Mouse (Mus musculus): Measurements from ENCODE around the gene Reep1. TPM values are rescaled to one million over a fixed set of nuclear protein-coding genes. Genes with fewer than 3 reads are reported as not detected.

Gene Reep1
- polyA plus RNA-seq, 1 experiment from 2014 or later: 158 TPM

DNA sequence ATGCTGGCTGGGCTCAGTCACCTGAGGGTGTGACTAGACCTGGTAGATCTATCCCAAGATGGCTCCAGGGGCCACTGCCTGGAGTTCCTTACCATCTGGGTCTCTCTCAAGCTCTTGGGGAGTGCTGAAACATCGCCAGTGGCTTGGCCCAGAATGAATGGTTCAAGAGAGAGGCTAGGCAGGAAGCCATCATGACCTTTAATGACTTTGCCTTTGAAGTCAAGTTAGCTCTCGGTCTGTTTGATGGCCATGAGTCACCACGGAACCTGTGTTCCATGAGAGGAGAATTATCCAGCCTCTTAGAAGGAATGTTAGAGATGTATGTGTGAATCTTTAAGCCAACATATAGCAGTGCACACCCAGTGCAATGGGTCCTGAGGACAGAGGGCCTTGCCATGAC, 92.0 kb downstream of the Reep1 start:
- ATAC-seq (ENCODE audit: low FRiP score, low read depth): no peak
- H3K9ac ChIP-seq: no peak overlapping the region
- peaks cover 5% of the 10 kb centered on the region; the same call in 1 of the 2 replicates for H3K4me1 ChIP-seq
- WGBS: 80% methylated on average over 3 of the region's 3 CpGs
- no peak overlapping the region for H3K4me2 ChIP-seq (replicated peaks)
- H3K36me3 ChIP-seq: peaks cover 18% of the 10 kb centered on the region
- no peak overlapping the region for H3K27ac ChIP-seq
- H3K27me3 ChIP-seq (replicated peaks): no peaks in the 10 kb centered on the region
- no peaks in the 10 kb centered on the region for H3K9me3 ChIP-seq
- H3K4me3 ChIP-seq: no peak overlapping the region

DNA sequence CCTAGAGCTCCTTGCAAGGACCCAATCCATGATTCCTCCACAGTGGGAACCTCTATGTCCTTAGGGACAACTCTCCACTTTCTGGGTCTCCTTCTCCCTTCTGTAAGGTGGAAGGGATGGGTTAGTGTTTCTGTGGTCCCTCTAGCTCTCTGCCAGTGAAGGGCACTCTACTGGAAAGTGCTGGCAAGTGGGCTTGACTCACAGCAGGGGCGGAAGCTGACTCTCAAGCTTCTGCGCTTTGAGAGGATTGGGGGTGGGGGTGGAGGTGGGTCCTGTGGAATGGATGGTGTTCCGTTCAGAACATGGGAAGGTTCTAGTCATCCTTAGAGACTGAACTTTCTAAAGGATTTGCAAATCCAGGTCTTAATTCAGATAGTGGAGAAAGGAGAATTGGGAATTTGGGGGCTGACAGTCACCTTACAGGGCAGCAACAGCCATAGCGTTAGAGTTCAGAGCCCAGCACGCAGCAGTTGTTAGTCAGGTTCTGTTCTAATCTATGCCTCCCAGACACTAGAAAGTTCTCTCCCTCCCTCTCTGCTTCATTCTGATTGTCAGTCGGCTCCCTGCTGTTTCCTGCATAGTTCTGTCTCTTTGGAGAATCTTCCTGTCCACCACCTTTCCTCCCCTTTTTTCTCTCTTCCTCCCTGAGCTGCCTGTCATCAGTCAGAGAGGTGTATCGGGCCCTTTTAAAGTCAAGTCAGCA, 93.8 kb downstream of the Reep1 start:
- Histone ChIP-seq H3K4me3 (no peak overlapping the region), H3K36me3 (peaks cover 14% of the 10 kb centered on the region), H3K27ac (no peak overlapping the region), H3K27me3 (replicated peaks) (no peaks in the 10 kb centered on the region), H3K4me1 (peaks cover 5% of the 10 kb centered on the region; the same call in 1 of the 2 replicates), H3K9me3 (no peaks in the 10 kb centered on the region), H3K4me2 (replicated peaks) (no peak overlapping the region), H3K9ac (no peak overlapping the region)
- no peak for ATAC-seq (ENCODE audit: low FRiP score, low read depth)
- 68% methylated on average over 7 of the region's 7 CpGs for WGBS

DNA sequence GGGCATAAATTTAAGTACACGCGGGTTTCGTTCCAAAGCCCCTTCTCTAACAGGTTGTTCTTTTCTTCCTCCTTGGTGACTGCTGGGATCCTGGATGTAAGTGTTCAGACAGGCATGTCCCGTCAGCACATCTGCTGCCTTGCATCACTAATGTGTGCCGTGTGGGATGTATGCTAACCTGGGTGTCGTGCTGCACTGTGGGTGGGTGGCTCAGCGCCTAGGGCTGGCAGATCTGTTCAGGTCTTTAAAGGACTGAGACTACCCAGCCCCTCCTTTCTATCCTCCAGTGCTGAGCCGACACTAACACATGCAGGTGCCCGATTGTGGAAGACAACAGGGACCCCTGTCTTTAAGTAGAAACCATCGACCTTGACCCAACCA, 94.3 kb downstream of the Reep1 start:
- H3K27ac ChIP-seq: no peak overlapping the region
- 81% methylated on average over 10 of the region's 10 CpGs for WGBS
- H3K4me2 ChIP-seq (replicated peaks): no peak overlapping the region
- no peak overlapping the region for H3K4me3 ChIP-seq
- peaks cover 5% of the 10 kb centered on the region; the same call in 1 of the 2 replicates for H3K4me1 ChIP-seq
- no peak overlapping the region for H3K9ac ChIP-seq
- peaks cover 13% of the 10 kb centered on the region for H3K36me3 ChIP-seq
- ATAC-seq (ENCODE audit: low FRiP score, low read depth): no peak
- H3K27me3 ChIP-seq (replicated peaks): no peaks in the 10 kb centered on the region
- H3K9me3 ChIP-seq: no peaks in the 10 kb centered on the region

DNA sequence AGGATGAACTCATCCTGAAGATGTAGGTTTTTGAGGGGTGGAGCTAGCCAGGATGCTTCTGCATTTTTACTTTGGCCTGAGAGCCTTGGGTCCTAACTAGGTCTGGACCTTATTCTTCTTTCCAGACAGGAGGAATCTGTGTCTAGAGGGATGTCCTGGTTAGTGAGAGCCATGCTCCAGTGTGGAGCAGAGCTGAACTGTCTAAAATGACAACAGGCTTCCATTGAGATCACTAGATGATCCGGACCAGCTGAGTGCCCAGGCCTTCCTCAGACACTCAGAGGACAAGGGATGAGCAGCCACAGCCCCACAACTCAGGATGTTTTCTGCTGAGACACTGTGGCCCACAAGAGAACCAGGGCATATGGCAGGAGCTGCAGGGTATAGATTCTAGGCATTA, 96.2 kb downstream of the Reep1 start:
- Histone ChIP-seq H3K27ac (no peak overlapping the region), H3K36me3 (peaks cover 12% of the 10 kb centered on the region; the same call in 1 of the 2 replicates), H3K4me2 (replicated peaks) (no peak overlapping the region), H3K4me1 (peaks cover 5% of the 10 kb centered on the region; the same call in 1 of the 2 replicates), H3K4me3 (no peak overlapping the region), H3K27me3 (replicated peaks) (no peaks in the 10 kb centered on the region), H3K9ac (no peak overlapping the region), H3K9me3 (no peaks in the 10 kb centered on the region)
- ATAC-seq (ENCODE audit: low FRiP score, low read depth): peak; percentile 30; the same call in 1 of the 2 replicates
- WGBS: 89% methylated on average over 1 of the region's 1 CpGs

DNA sequence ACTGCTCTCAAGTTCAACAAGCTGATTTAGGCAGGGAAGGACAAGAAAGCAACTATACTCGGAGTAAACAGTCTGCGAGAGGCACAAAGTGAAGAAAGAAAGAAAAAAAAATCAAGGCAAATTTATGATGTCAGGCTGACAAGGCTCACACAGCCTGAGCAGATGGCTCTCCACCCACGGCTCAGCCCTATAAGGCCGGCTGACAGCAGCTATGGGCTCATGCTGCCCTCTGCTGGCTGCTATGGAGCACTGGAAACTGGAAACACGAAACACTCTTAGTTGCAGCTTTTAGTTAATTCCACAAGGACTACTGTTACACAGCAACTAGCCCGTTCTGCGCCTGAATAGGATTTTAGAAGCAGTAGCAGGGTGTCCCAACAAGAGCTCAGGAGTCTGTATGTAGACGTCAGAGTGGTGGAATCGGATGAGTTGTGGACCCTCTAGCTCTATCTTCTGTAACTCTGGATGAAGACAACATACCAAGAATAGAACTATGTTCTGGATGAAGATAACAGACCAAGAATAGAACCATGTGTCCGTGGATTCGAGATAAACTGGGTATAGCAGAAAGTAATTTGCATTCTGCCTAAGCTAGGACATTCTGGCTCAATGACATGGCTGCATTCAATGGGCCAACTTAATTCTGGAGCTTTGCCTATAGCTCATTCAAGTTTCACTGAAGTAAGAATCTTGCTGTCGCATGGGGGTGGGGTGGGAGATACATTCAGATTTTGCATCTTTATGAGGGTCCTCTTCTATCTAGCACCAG, 96.9 kb downstream of the Reep1 start:
- Histone ChIP-seq H3K9me3 (no peaks in the 10 kb centered on the region), H3K36me3 (peaks cover 8% of the 10 kb centered on the region), H3K4me1 (peaks cover 5% of the 10 kb centered on the region; the same call in 1 of the 2 replicates), H3K4me3 (no peak overlapping the region), H3K27me3 (replicated peaks) (no peaks in the 10 kb centered on the region), H3K27ac (no peak overlapping the region), H3K4me2 (replicated peaks) (no peak overlapping the region), H3K9ac (no peak overlapping the region)
- peak; percentile 85 for ATAC-seq (ENCODE audit: low FRiP score, low read depth)
- 30% methylated on average over 12 of the region's 12 CpGs for WGBS

DNA sequence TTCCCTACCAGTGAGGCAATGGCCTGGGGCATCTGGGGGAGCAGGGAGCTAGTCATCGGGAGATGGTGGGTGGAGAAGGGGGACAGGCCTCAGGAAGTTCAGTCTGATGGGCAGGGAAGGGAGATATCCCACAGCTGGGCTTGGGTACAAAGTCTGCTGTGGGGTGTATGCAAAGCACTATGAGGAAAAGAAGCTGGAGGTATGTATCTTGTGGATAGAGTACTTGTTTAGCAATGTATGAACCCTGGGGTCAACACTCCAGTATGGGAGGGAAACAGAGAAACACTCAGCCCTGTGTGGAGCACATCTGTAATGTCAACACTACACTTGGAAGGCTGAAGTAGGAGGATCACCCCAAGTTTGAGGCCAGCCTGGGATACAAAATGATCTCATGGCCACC, 99.4 kb downstream of the Reep1 start:
- Histone ChIP-seq H3K4me3 (no peak overlapping the region), H3K4me2 (replicated peaks) (no peak overlapping the region), H3K4me1 (peaks cover 5% of the 10 kb centered on the region; the same call in 1 of the 2 replicates), H3K9ac (no peak overlapping the region), H3K36me3 (peaks cover 23% of the 10 kb centered on the region), H3K27ac (no peak overlapping the region), H3K27me3 (replicated peaks) (no peaks in the 10 kb centered on the region), H3K9me3 (no peaks in the 10 kb centered on the region)
- WGBS: 74% methylated on average over 1 of the region's 1 CpGs
- ATAC-seq (ENCODE audit: low FRiP score, low read depth): no peak

DNA sequence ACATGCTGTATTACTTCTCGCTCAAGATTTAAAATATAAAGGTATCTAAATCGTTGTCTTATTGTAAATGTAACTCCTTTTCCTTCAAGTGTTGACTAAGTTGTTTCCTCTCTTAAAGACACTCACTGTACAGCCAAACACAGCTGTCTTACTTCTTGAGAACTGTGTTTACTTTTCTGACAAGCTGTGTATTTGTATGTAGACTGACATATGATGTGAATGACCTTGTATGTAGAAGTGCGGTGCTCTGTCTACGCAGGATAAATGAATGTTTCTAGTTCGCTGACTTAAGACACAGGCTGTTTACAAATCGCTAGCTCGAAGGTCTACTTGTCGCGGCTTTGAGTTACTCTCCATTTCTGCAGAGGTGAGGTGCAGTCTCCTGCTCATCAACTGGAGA, 102.5 kb downstream of the Reep1 start:
- no peaks in the 10 kb centered on the region for H3K4me1 ChIP-seq
- no peak overlapping the region for H3K9ac ChIP-seq
- H3K4me2 ChIP-seq (replicated peaks): no peak overlapping the region
- H3K4me3 ChIP-seq: no peak overlapping the region
- no peaks in the 10 kb centered on the region for H3K9me3 ChIP-seq
- H3K36me3 ChIP-seq: peaks cover 30% of the 10 kb centered on the region
- no peak for ATAC-seq (ENCODE audit: low FRiP score, low read depth)
- H3K27me3 ChIP-seq (replicated peaks): no peaks in the 10 kb centered on the region
- 97% methylated on average over 9 of the region's 9 CpGs for WGBS
- no peak overlapping the region for H3K27ac ChIP-seq

DNA sequence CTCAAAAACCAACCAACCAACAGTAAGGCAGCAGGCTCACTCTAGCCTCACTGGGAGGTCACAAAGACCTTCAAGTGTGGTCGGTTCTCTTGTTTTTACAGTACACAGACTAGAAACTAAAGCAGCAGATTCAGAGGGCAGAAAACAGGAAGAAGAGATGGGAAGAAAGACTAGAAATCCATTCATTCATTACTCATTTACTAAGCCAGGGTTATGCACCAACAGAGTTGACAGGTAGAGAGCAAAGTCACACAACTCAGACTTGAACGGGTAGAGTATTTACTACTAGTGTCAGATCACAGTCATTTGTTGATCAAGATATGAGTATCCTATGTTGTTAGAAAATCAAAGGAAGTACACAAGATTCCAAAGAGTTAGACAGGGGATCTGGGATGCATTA, 105.5 kb downstream of the Reep1 start:
- no peaks in the 10 kb centered on the region for H3K4me1 ChIP-seq
- H3K4me3 ChIP-seq: no peak overlapping the region
- no peak overlapping the region for H3K27ac ChIP-seq
- ATAC-seq (ENCODE audit: low FRiP score, low read depth): no peak
- H3K9ac ChIP-seq: no peak overlapping the region
- 89% methylated on average over 2 of the region's 2 CpGs for WGBS
- no peak overlapping the region for H3K4me2 ChIP-seq (replicated peaks)
- H3K9me3 ChIP-seq: no peaks in the 10 kb centered on the region
- H3K36me3 ChIP-seq: peaks cover 49% of the 10 kb centered on the region
- no peaks in the 10 kb centered on the region for H3K27me3 ChIP-seq (replicated peaks)

DNA sequence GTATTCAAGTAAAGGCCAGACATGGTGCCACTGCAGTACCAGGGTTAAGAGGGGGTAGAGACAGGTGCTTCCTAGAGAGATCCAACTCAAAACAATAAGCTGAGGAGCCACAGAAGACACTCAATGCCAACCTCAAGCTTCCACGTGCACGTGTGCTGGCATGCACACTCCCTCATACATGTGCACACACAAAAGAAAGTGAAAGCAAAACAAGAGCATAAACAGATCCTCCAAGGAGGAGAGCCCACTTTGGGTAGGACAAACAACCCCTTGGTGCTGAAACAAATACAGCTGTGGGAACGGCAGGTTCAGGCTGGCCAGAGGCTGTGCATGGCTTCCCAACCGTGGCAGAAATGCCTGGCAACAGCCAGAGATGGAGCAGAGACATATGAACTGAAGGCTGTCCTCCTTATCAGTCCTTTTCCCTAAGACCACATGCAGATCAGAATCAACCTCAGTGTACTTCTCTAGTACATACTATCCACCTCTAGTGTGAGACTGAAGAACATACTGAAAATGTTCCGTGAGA, 112.5 kb downstream of the Reep1 start:
- 93% methylated on average over 5 of the region's 5 CpGs for WGBS

DNA sequence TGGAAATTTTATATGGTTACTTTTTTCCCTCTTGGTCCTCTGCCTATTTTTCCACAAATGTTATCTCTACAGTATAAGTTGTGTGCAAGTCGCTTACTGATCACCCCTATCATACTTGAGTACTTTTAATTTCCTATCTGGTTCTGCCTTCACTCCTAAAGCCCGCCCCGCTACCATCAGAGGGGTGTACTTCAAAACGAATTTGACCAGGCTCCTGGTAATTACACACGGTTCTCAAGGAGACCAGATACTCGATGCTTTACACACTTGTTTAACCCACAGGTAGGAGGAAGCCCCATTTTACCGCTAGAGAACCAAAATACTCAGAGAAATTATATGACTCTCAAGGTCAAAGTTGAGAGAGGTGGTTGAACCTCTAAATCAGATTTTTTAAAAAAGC, 115.7 kb downstream of the Reep1 start:
- Histone ChIP-seq H3K9ac (peak overlapping the region; percentile 49), H3K27me3 (replicated peaks) (no peaks in the 10 kb centered on the region), H3K36me3 (peaks cover 5% of the 10 kb centered on the region; the same call in 1 of the 2 replicates), H3K9me3 (no peaks in the 10 kb centered on the region), H3K4me1 (no peaks in the 10 kb centered on the region; the same call in 1 of the 2 replicates), H3K27ac (no peak overlapping the region), H3K4me3 (peak overlapping the region; percentile 65), H3K4me2 (replicated peaks) (peak overlapping the region; percentile 77)
- 2% methylated on average over 7 of the region's 7 CpGs for WGBS
- peak; percentile 48 for ATAC-seq (ENCODE audit: low FRiP score, low read depth)

More for the DNA sequence above, 112.5 kb downstream of the Reep1 start:
- ATAC-seq (ENCODE audit: low FRiP score, low read depth): no peak
- H3K36me3 ChIP-seq: peaks cover 31% of the 10 kb centered on the region
- H3K4me1 ChIP-seq: no peaks in the 10 kb centered on the region; the same call in 1 of the 2 replicates
- no peak overlapping the region for H3K4me2 ChIP-seq (replicated peaks)
- H3K9me3 ChIP-seq: no peaks in the 10 kb centered on the region
- no peak overlapping the region for H3K4me3 ChIP-seq
- no peak overlapping the region for H3K9ac ChIP-seq
- no peaks in the 10 kb centered on the region for H3K27me3 ChIP-seq (replicated peaks)
- H3K27ac ChIP-seq: no peak overlapping the region

DNA sequence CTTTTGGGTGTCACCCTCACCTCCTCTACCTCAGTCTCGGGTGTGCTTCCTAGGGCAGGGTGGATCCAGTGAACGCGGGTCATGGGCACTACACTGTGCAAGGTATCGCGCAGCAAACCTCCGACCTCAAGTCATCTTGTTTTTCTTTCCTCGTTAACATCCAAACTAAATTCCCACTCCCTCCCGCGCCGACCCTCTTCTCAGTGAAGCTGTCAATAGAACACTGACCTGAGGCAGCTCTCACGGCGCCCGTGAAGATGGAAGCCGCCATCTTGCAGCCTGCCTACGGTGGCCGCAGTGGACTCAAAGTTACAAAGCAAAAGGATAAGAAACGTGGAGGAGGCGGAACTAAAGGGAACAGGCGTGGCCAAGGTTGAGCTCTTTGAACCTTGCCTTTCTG, 116.1 kb downstream of the Reep1 start:
- H3K9me3 ChIP-seq: no peaks in the 10 kb centered on the region
- H3K27me3 ChIP-seq (replicated peaks): no peaks in the 10 kb centered on the region
- peak overlapping the region; percentile 77 for H3K4me2 ChIP-seq (replicated peaks)
- peak overlapping the region; percentile 65 for H3K4me3 ChIP-seq
- no peak overlapping the region for H3K27ac ChIP-seq
- peak; percentile 93 for ATAC-seq (ENCODE audit: low FRiP score, low read depth)
- peaks cover 1% of the 10 kb centered on the region; the same call in 1 of the 2 replicates for H3K36me3 ChIP-seq
- WGBS: under 1% methylated on average over 19 of the region's 19 CpGs
- peak overlapping the region; percentile 49 for H3K9ac ChIP-seq
- no peaks in the 10 kb centered on the region; the same call in 1 of the 2 replicates for H3K4me1 ChIP-seq

DNA sequence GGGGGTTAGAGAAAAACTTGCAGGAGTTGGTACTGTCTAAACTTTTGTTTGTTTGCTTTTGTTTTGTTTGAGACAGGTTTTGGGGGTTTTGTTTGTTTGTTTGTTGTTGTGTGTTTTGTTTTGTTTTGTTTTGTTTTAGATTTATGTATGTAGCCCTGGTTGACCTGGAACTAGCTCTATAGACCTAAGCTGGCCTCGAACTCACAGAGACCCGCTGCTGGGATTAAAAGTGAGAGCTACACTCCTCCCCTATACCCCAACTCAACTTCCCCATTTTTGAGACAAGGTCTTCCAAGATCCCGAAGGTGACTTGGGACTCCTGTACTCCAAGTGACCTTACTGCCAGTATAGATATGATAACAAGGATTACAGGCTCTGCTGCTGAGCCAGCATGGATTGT, 116.6 kb downstream of the Reep1 start:
- ATAC-seq (ENCODE audit: low FRiP score, low read depth): peak; percentile 38; the same call in 1 of the 2 replicates
- no peak overlapping the region for H3K27ac ChIP-seq
- 40% methylated on average over 3 of the region's 3 CpGs for WGBS

More for the DNA sequence above, 116.6 kb downstream of the Reep1 start:
- Histone ChIP-seq H3K9ac (peak overlapping the region; percentile 49; the same call in 1 of the 2 replicates), H3K9me3 (no peaks in the 10 kb centered on the region), H3K4me2 (replicated peaks) (peak overlapping the region; percentile 77), H3K4me3 (peak overlapping the region; percentile 65), H3K4me1 (no peaks in the 10 kb centered on the region; the same call in 1 of the 2 replicates), H3K36me3 (no peaks in the 10 kb centered on the region), H3K27me3 (replicated peaks) (no peaks in the 10 kb centered on the region)

Measured in neural tube, embryonic 12.5 days (tissue).